Mouse (Mus musculus) bone marrow macrophage, adult 2 months (primary cell): Measurements from ENCODE around the gene Coro2b. TPM values are rescaled to one million over a fixed set of nuclear protein-coding genes. Genes with fewer than 3 reads are reported as not detected.

ENCODE experiments used
- H3K27ac ChIP-seq: 2 replicates; pipeline ENCODE4 v1.5.1; 2012; ENCODE audit warnings: low read depth, low read length; ENCODE audit not compliant: insufficient read depth
- H3K4me1 ChIP-seq: 2 replicates; pipeline ENCODE4 v1.6.1; 2012; ENCODE audit warnings: low read length; ENCODE audit not compliant: control insufficient read depth, insufficient read depth
- H3K4me3 ChIP-seq: 2 replicates; pipeline ENCODE4 v1.5.1; 2012; ENCODE audit warnings: mild to moderate bottlenecking, low read length, moderate library complexity; ENCODE audit not compliant: insufficient read depth
- CTCF ChIP-seq: IDR thresholded peaks from 2 replicates; pipeline ENCODE4 v1.5.1; 2012; ENCODE audit warnings: low read depth, mild to moderate bottlenecking, low read length, moderate library complexity
- POLR2A ChIP-seq: IDR thresholded peaks from 2 replicates; pipeline ENCODE4 v1.6.1; 2012; ENCODE audit warnings: mild to moderate bottlenecking, low read depth, low read length, borderline replicate concordance
- polyA plus RNA-seq: library from polyadenylated mRNA; stranded (reverse); fragments of >200 nt; gene quantifications from 2 replicates; pipeline ENCODE4 v1.2.4, GENCODE M21; 2012; ENCODE audit not compliant: missing spikeins, insufficient read depth, insufficient read length

Coro2b gene
- polyA plus RNA-seq, 1 experiment, result 0.87 TPM

DNA sequence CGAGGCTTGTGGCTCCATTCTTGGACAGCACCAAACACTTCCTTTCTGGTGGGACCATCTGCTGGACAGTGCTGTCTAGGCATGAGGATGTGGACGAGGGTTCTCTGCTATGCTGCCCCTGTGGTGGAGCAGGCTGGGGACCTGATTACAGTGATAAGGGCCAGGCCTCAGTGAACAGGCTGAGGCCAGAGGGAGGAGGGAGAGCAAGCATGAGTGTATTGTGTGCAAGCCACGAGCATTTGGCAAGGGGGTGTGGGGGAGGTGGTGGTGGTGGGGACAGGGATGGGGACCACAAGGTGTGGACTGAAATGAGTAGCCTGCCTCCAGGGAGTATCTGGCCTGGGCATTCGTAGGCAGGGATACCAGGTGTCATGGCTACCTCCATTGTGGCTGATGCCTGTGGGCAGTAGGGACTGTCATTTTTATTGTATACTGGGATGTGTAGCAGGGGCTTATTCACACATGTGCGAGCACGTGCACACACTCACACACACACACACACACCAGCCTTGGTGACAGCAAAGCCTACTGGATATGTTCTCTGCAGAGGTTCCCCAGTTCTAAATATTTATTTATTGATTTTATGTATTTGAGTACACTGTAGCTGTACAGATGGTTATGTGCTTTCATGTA is 166.1 kb downstream of the Coro2b start:
- peaks cover 69% of the 10 kb centered on the region for H3K4me1 ChIP-seq
- TF ChIP-seq POLR2A, result no peak
- no peak overlapping the region for H3K27ac ChIP-seq
- no peak overlapping the region for H3K4me3 ChIP-seq

DNA sequence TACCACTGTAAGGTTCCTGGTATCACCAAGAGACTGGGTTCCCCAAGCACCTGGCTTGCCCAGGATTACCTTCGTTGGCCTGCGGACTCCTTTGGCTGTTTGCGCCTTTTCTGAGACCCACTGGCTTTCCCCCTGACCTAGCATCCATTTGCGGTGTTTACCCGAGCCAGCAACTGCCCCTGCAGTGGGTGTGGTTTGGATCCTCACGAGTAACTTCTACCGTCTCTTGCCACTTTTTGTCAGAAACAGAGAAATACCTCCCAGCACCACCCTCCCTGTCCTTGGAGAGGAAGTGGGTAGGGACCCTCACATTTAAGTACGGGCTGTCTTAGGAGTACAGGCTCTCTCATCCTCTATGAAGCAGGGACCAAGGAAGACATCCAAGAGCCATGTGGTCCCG is 166.7 kb downstream of the Coro2b start:
- TF ChIP-seq POLR2A (no peak), CTCF (no peak)
- peaks cover 69% of the 10 kb centered on the region for H3K4me1 ChIP-seq
- no peak overlapping the region for H3K27ac ChIP-seq
- no peak overlapping the region for H3K4me3 ChIP-seq

Other genes starting within 250 kb of the Coro2b start
- gene Anp32a, start 195.8 kb downstream of the Coro2b start, polyA plus RNA-seq, result 351 and 354 TPM in 2 replicates
- gene Itga11, start 140.8 kb upstream of the Coro2b start, polyA plus RNA-seq, result 0.46 TPM in 1 of 2 replicates, not detected in the other